Mouse (Mus musculus): ENCODE results near the gene Col8a2. TPM values are rescaled to one million over a fixed set of nuclear protein-coding genes. Genes with fewer than 3 reads are reported as not detected.

Gene Col8a2
- total RNA-seq, 2 experiments from 2014 or later: 5.7 to 5.9 TPM

DNA sequence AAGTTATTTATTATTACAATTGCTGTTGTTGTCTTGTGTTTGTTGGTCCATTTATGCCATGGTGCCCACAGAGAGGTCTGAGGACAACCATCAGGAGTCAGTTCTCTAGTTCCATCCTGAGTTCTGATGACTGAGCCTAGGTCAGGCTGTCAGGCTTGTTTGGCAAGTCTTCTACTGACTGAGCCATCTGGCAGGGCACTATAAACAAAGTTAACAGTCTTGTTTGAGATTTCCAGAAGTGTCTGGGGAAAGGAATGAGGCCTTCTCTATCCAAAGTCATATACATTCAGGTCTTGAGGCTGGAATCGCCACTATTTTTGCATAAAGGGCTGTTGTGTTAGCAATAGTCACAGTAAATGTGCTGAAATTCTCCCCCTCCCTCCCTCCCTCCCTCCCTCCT, 45.2 kb downstream of the Col8a2 start:
- DNase-seq: no peak

DNA sequence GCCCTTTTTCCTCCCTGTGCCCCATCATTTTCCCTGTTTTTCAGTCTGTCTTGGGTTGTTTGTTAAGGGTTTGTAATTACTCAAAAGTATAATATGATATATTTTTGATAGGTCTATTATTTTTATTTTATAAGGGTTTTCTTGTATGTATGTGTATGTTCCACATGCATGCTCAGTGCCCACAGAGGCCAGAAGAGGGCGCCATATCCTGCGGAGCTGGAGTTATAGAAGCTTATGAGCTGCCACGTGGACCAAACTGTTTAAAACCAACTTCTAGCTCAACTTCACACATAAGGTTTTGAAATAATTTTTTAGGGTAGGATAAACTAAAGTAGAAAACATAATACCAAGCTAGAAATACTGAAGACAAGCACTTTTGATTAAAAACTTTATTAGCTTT, 45.8 kb downstream of the Col8a2 start:
- DNase-seq: no peak

DNA sequence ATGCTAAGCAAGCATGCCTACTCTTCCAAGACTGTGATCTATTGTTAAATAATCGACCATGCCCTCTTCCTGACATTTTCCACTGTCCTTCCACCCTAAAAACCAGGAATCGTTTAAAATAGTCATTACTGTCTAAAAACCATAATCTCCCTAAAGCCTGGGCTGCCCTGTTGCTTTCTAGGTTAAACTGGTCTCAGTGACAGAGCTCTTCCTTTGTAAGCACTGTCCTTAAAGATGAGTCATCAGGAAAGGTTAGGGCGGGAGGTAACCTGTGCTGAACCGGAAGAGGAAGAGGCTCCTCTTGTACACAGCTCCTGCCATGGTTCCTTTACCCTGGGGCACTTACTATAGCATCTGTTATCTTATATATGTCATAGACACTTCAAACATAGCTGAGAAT, 52.9 kb downstream of the Col8a2 start:
- no peak for DNase-seq

DNA sequence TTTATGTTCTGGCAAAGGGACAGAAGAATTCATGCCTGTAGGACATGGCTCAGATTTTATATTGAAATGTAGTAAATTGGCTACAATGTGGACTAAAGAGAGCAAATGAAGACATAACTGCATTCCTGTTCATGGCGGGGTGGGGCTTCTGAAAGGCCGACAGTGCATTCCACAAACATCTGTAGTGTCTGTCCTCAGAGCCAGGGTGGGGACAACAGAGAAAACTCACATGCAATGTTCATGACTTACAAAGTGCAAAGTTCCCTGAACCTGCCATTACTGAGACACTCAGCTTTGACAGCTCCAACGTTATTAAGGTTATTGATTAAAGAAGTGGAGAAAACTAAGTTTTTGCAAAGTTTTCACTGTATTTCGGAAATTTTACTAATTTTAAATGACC, 56.9 kb downstream of the Col8a2 start:
- DNase-seq: no peak

DNA sequence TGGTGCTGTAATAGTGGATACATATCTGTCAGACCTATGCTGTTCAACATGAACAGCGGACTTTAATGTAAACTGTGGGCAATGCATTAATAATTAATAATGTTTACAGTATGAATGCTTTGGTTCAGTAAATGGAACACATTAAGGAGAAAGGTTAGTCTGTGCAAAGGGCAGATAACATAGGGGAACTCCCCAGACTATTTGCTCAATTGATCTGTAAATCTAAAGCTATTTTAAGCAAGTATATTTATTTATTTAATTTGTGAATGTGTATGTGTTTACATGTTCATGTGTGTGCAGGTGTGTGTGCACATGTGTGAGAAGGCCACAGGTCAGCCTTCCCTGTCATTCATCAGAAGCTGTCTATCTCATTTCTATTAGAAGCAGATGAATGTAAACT, 73.5 kb downstream of the Col8a2 start:
- no peak for DNase-seq

Other genes starting within 250 kb of the Col8a2 start
- 10 to 100 TPM; 59.0 to 61.2 TPM for gene Mrps15, start 239.9 kb upstream of the Col8a2 start, total RNA-seq (2021)
- gene Oscp1, start 228.2 kb upstream of the Col8a2 start, total RNA-seq (2021): 1 to 10 TPM; 2.9 to 3.5 TPM
- 10 to 100 TPM in 1 of 2 experiments, 1 to 10 TPM in 1; 8.0 to 10.8 TPM for gene Lsm10, start 190.2 kb upstream of the Col8a2 start, total RNA-seq (2021)
- 10 to 100 TPM; 28.8 to 39.5 TPM for gene Stk40, start 182.8 kb upstream of the Col8a2 start, total RNA-seq (2021)
- gene Eva1b, start 139.0 kb upstream of the Col8a2 start, total RNA-seq (2021): 10 to 100 TPM; 20.0 to 25.5 TPM
- 1 to 10 TPM; 1.2 to 1.4 TPM for gene Sh3d21, start 123.3 kb upstream of the Col8a2 start, total RNA-seq (2021)
- gene Thrap3, start 84.0 kb upstream of the Col8a2 start, total RNA-seq (2021): 100 to 1,000 TPM; 131 to 152 TPM
- 100 to 1,000 TPM; 209 to 239 TPM for gene Map7d1, start 30.4 kb upstream of the Col8a2 start, total RNA-seq (2021)
- gene Trappc3, start 24.5 kb upstream of the Col8a2 start, total RNA-seq (2021): 10 to 100 TPM; 25.7 to 29.2 TPM
- gene Adprhl2, start 34.9 kb downstream of the Col8a2 start, total RNA-seq (2021): 10 to 100 TPM; 12.9 to 15.7 TPM
- gene Tekt2, start 38.9 kb downstream of the Col8a2 start, total RNA-seq (2021): 1 to 10 TPM in 1 of 2 experiments, under 1 TPM in 1; 0.80 to 1.5 TPM
- gene Ago3, start 142.8 kb downstream of the Col8a2 start, total RNA-seq (2021): 10 to 100 TPM in 1 of 2 experiments, 1 to 10 TPM in 1; 7.3 to 11.5 TPM
- 10 to 100 TPM in 1 of 2 experiments, 1 to 10 TPM in 1; 9.1 to 13.6 TPM for gene Ago1, start 181.8 kb downstream of the Col8a2 start, total RNA-seq (2021)
- 1 to 10 TPM; 1.9 to 2.2 TPM for gene Ago4, start 246.7 kb downstream of the Col8a2 start, total RNA-seq (2021)

Data from gastrocnemius, postnatal 10 days (tissue).